Mouse (Mus musculus) limb, embryonic 12.5 days (tissue): ENCODE results near the gene Ctnna3. TPM values are rescaled to one million over a fixed set of nuclear protein-coding genes. Genes with fewer than 3 reads are reported as not detected.

ENCODE experiments used
- ATAC-seq: fragments of 200-750 bp; cut with Nextera tagmentation; 2 replicates; pipeline ENCODE4 v1.8.0; 2017; ENCODE audit warnings: low read depth, moderate TSS enrichment; ENCODE audit not compliant: insufficient number of reproducible peaks, insufficient read depth, low FRiP score, low TSS enrichment
- H3K27ac ChIP-seq: fragments of 300-500 bp; sonication (generic); 2 replicates; pipeline ENCODE4 v1.5.1; 2016; ENCODE audit warnings: mild to moderate bottlenecking, moderate library complexity
- H3K27me3 ChIP-seq: fragments of 300-500 bp; sonication (generic); 2 replicates; pipeline ENCODE4 v1.6.1; 2016; ENCODE audit warnings: mild to moderate bottlenecking, moderate library complexity
- H3K36me3 ChIP-seq: fragments of 300-500 bp; sonication (generic); 2 replicates; pipeline ENCODE4 v1.6.1; 2016; ENCODE audit warnings: mild to moderate bottlenecking, moderate library complexity
- H3K4me1 ChIP-seq: fragments of 300-500 bp; sonication (generic); replicated peaks from 2 replicates; pipeline ENCODE4 v1.6.1; 2016
- H3K4me2 ChIP-seq: fragments of 300-500 bp; sonication (generic); 2 replicates; pipeline ENCODE4 v1.6.1; 2016; ENCODE audit warnings: mild to moderate bottlenecking, moderate library complexity
- H3K4me3 ChIP-seq: fragments of 300-500 bp; sonication (generic); replicated peaks from 2 replicates; pipeline ENCODE4 v1.5.1; 2016; ENCODE audit warnings: mild to moderate bottlenecking
- H3K9ac ChIP-seq: fragments of 300-500 bp; sonication (generic); replicated peaks from 2 replicates; pipeline ENCODE4 v1.6.1; 2016; ENCODE audit warnings: mild to moderate bottlenecking, moderate library complexity
- H3K9me3 ChIP-seq: fragments of 300-500 bp; sonication (generic); 2 replicates; pipeline ENCODE4 v1.6.1; 2016; ENCODE audit warnings: mild to moderate bottlenecking, moderate library complexity
- WGBS: fragments of 180-500 bp; shearing (Covaris S2); methylation state at CpG from one replicate; pipeline ENCODE4 v1.1.7; 2016; 5-methylcytosine and 5-hydroxymethylcytosine counted together
- polyA plus RNA-seq: library from polyadenylated mRNA; unstranded; fragments of >200 nt; fragmentation: Nextera tagmentation; extraction: Ambion mirVana; gene quantifications from 2 replicates; pipeline ENCODE4 v1.2.1, GENCODE M21; 2016

Ctnna3 gene
- polyA plus RNA-seq, 1 experiment from 2014 or later: 0.24 TPM

DNA sequence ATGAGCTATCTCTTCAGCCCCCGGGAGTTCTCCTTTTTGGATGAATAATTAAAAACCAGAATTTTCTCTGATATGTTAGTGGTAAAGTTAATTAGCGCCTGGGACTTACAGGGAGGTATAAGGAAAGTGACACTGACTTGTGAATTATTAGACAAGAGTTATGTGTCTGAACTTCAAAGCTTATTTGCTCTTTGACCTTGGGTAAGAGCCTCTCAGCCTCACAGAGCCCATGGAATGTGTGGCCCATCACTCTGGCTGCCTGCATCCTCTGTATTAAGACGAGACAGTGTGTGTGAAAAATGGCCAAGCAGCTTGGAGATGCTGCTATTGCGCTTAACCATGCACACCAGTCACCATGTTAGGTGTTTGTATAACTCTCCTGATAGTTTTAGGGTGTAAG is 422.0 kb downstream of the Ctnna3 start:
- Histone ChIP-seq H3K27me3 (no peaks in the 10 kb centered on the region), H3K27ac (no peak overlapping the region), H3K4me2 (no peak overlapping the region), H3K36me3 (no peaks in the 10 kb centered on the region), H3K4me3 (no peak overlapping the region), H3K9ac (no peak overlapping the region), H3K4me1 (no peaks in the 10 kb centered on the region), H3K9me3 (peaks cover 4% of the 10 kb centered on the region; the same call in 1 of the 2 replicates)
- 78% methylated on average over 4 of the region's 4 CpGs for WGBS
- ATAC-seq: no peak

DNA sequence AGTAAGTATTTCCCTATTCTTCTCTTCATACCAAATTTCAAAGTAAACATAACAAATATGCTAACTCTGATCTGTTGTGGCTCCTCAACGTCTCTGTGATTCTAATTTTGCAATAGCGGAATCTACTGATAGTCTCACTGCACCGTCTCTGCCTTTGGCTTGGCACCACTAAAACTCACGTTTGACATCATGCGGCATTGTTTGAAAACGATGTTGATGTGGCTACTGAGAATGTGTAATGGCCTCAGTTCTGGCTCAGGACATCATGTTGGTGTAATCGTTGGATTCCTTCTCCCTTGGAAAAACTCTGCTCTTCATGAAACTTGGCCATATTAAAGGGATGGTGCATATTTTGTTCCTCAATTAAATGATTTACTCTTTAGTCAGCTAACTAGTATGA is 439.2 kb downstream of the Ctnna3 start:
- Histone ChIP-seq H3K27ac (no peak overlapping the region), H3K4me1 (no peaks in the 10 kb centered on the region), H3K36me3 (no peaks in the 10 kb centered on the region), H3K27me3 (no peaks in the 10 kb centered on the region), H3K9ac (no peak overlapping the region), H3K9me3 (no peaks in the 10 kb centered on the region), H3K4me2 (no peak overlapping the region), H3K4me3 (no peak overlapping the region)
- no peak for ATAC-seq
- 89% methylated on average over 7 of the region's 7 CpGs for WGBS

DNA sequence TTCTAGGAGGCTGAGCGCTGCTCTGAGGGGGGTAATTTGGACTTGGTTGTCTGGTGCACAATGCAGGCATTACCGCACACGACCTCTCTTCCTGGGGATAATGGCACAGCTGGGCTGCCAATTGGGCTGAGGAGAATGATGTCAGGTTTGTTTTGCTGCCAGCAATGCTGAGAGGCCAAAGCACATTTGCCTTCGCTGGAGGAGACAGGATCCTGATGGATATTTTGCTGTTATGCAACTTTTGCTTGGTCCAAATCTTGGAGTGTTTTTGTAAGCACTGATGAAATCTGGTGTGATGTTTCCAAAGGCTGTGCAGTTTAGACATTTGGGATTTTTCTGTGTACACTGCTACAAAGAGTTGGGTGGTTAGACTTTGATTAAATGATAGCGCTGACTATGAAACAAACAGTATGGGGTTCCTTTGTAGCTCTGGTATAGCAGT is 450.6 kb downstream of the Ctnna3 start:
- no peak for ATAC-seq
- no peak overlapping the region for H3K9ac ChIP-seq
- WGBS: 85% methylated on average over 5 of the region's 5 CpGs
- H3K9me3 ChIP-seq: no peaks in the 10 kb centered on the region
- no peaks in the 10 kb centered on the region for H3K27me3 ChIP-seq
- H3K4me1 ChIP-seq: no peaks in the 10 kb centered on the region
- no peak overlapping the region for H3K27ac ChIP-seq
- H3K4me3 ChIP-seq: no peak overlapping the region
- no peak overlapping the region for H3K4me2 ChIP-seq
- no peaks in the 10 kb centered on the region for H3K36me3 ChIP-seq

DNA sequence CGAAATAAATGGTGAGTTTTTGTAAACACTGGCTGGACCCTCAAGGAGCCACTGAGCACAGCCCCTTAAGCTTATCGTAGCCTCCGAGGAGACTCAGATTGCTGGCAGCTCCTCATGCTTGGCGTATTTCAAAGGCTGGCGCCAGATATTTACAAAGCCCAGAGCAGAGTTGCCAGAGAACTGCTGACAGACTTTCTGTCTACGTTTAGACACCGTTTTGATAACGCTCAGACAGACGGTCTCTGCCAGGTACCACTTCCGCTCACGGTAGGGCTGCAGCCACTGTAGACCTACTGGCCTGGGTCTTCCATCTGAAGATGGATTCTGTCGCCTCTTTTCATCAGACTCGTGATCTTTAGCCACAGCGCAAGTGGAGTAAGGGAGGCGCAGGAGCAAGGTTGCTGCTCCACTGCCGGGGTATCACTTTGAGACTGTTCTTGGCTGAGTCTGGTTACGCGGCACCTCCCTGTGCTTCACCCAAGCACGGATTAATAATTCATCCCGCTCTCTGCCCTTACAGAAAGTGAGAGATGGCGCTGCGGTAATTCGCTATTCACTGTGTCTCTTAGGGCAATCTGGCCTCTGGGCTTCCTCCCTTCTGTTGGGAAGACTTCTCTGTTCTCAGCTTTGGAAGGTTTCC is 456.7 kb downstream of the Ctnna3 start:
- H3K27ac ChIP-seq: no peak overlapping the region
- no peaks in the 10 kb centered on the region for H3K4me1 ChIP-seq
- no peaks in the 10 kb centered on the region for H3K9me3 ChIP-seq
- no peak for ATAC-seq
- 87% methylated on average over 23 of the region's 23 CpGs for WGBS
- no peaks in the 10 kb centered on the region for H3K36me3 ChIP-seq
- no peak overlapping the region for H3K9ac ChIP-seq
- no peaks in the 10 kb centered on the region for H3K27me3 ChIP-seq
- H3K4me3 ChIP-seq: no peak overlapping the region
- no peak overlapping the region for H3K4me2 ChIP-seq

DNA sequence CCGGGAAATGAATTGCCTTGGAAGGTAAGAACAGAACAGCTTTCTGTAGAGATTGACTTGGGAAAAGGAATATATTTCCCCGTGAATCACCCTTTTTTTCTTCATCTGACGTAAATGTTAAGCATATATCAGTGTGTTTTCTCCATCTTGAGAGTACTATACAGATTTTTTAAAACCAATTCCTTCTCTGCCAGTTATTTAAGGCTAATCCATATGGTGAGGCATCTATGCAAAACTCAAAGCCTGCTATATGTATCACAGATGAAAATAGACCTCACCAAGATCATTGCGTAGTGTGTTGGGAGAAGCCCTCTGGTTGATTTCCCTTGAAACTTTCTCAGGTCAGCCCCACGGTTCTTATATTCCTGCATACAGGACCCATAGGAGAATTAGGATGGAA is 464.7 kb downstream of the Ctnna3 start:
- 90% methylated on average over 5 of the region's 5 CpGs for WGBS

DNA sequence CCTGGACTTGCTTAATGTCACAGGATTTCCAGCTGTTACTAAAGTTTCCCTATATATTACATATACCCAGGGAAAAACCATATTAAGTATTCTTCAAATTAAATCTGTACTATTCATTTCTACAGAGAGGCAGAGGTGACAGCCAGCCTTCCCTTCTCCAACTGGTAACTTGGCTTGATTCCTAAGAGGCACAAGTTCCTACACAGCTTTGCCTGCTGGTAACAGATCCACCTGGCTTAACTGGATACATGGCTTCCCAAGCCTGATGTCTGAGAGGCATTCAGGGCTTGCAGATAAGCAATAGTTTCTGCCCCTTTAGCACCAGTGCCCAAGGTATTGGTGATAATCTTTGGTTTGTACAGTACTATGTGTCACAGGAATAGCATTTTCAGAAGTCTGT is 470.0 kb downstream of the Ctnna3 start:
- H3K4me1 ChIP-seq: no peaks in the 10 kb centered on the region
- no peaks in the 10 kb centered on the region for H3K27me3 ChIP-seq
- no peak overlapping the region for H3K9ac ChIP-seq
- no peak overlapping the region for H3K4me2 ChIP-seq
- ATAC-seq: no peak
- H3K27ac ChIP-seq: no peak overlapping the region
- H3K36me3 ChIP-seq: no peaks in the 10 kb centered on the region
- no peaks in the 10 kb centered on the region for H3K9me3 ChIP-seq
- no peak overlapping the region for H3K4me3 ChIP-seq

More for the DNA sequence above, 464.7 kb downstream of the Ctnna3 start:
- no peaks in the 10 kb centered on the region for H3K9me3 ChIP-seq
- no peak overlapping the region for H3K4me3 ChIP-seq
- H3K36me3 ChIP-seq: no peaks in the 10 kb centered on the region
- no peaks in the 10 kb centered on the region for H3K4me1 ChIP-seq
- no peak overlapping the region for H3K9ac ChIP-seq
- no peak for ATAC-seq
- H3K27ac ChIP-seq: no peak overlapping the region
- no peaks in the 10 kb centered on the region for H3K27me3 ChIP-seq
- no peak overlapping the region for H3K4me2 ChIP-seq

DNA sequence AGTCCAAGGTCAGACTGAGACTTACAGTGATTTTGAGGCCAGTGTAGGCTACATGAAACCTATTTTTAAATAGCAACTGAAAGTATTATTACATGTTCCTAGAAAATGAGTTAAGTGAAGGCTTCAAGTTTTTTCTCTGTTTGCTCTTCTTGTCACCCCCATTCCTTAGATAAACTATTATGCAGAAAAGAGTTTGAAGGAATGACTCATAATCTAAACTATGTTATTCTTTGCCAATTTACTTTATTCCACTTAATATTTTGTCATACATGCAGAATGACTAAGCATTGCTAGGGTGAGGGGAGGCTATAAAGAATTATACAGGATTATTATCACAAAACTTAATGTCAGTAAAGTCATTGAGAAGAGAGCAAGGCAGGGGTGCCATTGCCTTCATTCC is 479.0 kb downstream of the Ctnna3 start:
- ATAC-seq: no peak
- no peak overlapping the region for H3K27ac ChIP-seq
- no peaks in the 10 kb centered on the region for H3K9me3 ChIP-seq
- no peak overlapping the region for H3K9ac ChIP-seq
- no peaks in the 10 kb centered on the region for H3K36me3 ChIP-seq
- no peak overlapping the region for H3K4me2 ChIP-seq
- no peaks in the 10 kb centered on the region for H3K4me1 ChIP-seq
- no peaks in the 10 kb centered on the region for H3K27me3 ChIP-seq
- H3K4me3 ChIP-seq: no peak overlapping the region

DNA sequence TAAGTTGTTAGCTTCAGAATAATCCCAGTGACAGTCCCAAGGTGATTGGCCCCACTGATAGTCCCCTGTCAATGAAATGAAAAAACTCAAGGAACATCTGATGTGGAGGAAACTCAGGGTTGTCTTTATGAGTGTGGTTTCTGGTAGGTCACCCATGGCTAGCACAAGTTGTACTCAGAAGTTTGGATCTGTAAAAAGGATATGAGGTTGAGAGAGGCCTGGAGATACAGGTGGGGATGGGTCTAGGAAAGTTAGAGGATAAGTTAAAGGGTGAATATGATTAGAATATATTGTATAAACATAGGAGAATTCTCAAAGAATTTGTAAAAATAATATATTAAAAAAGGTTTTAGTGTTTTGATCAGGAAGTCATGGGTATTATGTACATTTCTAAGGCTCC is 497.4 kb downstream of the Ctnna3 start, which contains the start of gene Gm10118:
Gene Gm10118, minus strand, starts transcription at position 101 of the 400 bp plus-strand sequence.
- H3K9ac ChIP-seq: no peak within 1 kb of the TSS
- H3K27ac ChIP-seq: no peak within 1 kb of the TSS
- H3K4me3 ChIP-seq: no peak within 1 kb of the TSS
- no peak for ATAC-seq
- no peaks in the 10 kb centered on the region for H3K36me3 ChIP-seq
- no peak within 1 kb of the TSS for H3K4me2 ChIP-seq
- no peaks in the 10 kb centered on the region for H3K9me3 ChIP-seq
- H3K4me1 ChIP-seq: no peaks in the 10 kb centered on the region
- no peaks in the 10 kb centered on the region for H3K27me3 ChIP-seq

DNA sequence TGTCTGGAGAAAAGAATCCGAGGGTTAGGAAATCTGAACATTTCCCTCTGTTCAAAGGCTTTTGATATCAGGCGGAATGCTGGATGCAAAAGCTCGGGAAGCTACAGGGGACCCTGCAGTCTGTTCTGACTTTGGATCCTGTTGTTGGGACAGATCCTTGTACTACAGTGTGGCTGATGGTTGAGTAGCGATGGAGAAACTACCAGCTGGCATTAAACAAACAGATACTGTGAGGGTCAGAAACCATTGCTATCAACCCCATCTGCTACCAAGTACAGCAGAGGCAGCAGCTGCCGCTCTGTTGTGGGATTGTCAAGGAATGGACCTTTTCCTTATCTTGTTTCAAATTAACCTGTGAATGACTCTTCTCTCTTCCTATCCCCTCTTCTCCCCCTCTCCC is 504.0 kb downstream of the Ctnna3 start:
- 82% methylated on average over 5 of the region's 5 CpGs for WGBS
- no peak overlapping the region for H3K9ac ChIP-seq
- H3K36me3 ChIP-seq: no peaks in the 10 kb centered on the region
- ATAC-seq: no peak
- H3K27me3 ChIP-seq: no peaks in the 10 kb centered on the region
- no peaks in the 10 kb centered on the region for H3K9me3 ChIP-seq
- no peaks in the 10 kb centered on the region for H3K4me1 ChIP-seq
- no peak overlapping the region for H3K4me3 ChIP-seq
- H3K4me2 ChIP-seq: no peak overlapping the region
- H3K27ac ChIP-seq: no peak overlapping the region

DNA sequence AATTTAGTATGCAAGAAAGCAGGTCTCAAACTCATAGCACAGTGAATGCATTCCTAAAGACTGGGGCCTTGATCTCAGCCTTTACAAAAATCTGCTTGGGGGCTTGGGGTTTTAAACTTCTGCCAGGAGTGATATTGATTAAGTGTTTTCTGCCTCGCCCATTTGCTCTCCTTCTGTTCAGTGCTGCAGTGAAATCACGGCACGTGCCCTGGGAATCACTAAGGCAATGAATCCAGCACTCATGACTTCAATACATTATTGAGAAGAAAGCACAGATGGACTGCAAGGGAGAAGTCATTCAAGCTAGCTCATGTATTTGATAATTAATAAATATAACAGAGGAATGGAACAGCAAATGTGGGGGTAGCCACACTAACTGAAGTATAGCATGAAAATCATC is 515.6 kb downstream of the Ctnna3 start:
- H3K27me3 ChIP-seq: no peaks in the 10 kb centered on the region
- H3K4me3 ChIP-seq: no peak overlapping the region
- ATAC-seq: no peak
- H3K36me3 ChIP-seq: no peaks in the 10 kb centered on the region
- no peaks in the 10 kb centered on the region for H3K9me3 ChIP-seq
- no peak overlapping the region for H3K9ac ChIP-seq
- no peak overlapping the region for H3K27ac ChIP-seq
- H3K4me1 ChIP-seq: no peaks in the 10 kb centered on the region
- WGBS: 63% methylated on average over 3 of the region's 3 CpGs
- no peak overlapping the region for H3K4me2 ChIP-seq

DNA sequence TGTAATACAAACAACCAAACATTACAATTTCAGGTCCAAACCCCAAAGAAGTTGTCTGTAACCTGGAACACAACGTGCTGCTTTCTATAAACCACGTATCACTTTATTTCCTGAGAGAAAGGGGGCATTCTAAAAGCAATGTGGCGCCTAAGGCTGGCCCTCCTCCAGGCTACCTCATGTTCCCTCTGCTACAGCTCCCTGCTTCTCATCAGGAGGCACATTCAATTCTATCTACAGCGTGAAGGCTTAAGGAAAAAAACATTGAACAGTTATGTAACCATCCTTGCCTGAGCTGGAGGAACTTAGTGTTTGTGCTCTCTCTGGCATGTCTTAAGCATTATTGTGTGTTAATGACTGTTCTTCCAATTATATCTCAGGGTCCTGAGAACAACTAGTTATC is 517.4 kb downstream of the Ctnna3 start:
- H3K4me3 ChIP-seq: no peak overlapping the region
- no peak overlapping the region for H3K4me2 ChIP-seq
- no peaks in the 10 kb centered on the region for H3K36me3 ChIP-seq
- no peaks in the 10 kb centered on the region for H3K27me3 ChIP-seq
- no peak for ATAC-seq
- H3K9me3 ChIP-seq: no peaks in the 10 kb centered on the region
- H3K4me1 ChIP-seq: no peaks in the 10 kb centered on the region; the same call in 1 of the 2 replicates
- WGBS: 82% methylated on average over 4 of the region's 4 CpGs
- no peak overlapping the region for H3K9ac ChIP-seq
- H3K27ac ChIP-seq: no peak overlapping the region

DNA sequence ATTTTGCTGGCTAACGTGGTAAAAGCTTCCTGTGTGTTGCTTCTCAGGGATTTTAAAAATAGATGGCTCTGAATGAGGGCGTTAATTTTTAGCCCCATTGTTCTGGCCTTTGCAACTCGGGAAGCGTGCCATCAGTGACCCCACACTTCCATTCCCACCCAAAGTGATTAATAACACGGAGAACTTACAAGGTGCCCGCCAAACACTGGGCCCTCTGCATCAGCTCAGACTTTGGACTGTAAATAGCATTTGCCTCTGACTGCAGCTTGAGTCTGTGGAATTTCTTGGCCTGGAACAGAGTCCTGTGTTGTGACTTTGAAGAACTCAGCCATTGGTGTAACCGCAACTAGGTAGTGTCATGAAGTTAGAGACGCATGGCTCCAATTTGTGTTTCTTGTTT is 521.0 kb downstream of the Ctnna3 start:
- no peak for ATAC-seq
- Histone ChIP-seq H3K4me3 (no peak overlapping the region), H3K9me3 (no peaks in the 10 kb centered on the region), H3K27me3 (no peaks in the 10 kb centered on the region), H3K4me2 (no peak overlapping the region), H3K4me1 (no peaks in the 10 kb centered on the region; the same call in 1 of the 2 replicates), H3K9ac (no peak overlapping the region), H3K36me3 (no peaks in the 10 kb centered on the region), H3K27ac (no peak overlapping the region)
- 73% methylated on average over 8 of the region's 8 CpGs for WGBS
